Mouse (Mus musculus) left cerebral cortex, postnatal 25 days (tissue): Measurements from ENCODE around the gene Gpc3. TPM values are rescaled to one million over a fixed set of nuclear protein-coding genes. Genes with fewer than 3 reads are reported as not detected.
"Not testable (repeated sequence)": the region's sequence is repeated elsewhere in the genome, so short reads cannot be mapped to it uniquely, and the experiment has no call there.

Experiments used
- DNase-seq, 2 experiments: peaks; one replicate each; pipeline ENCODE4 v3.0.0; 2022; ENCODE audit warnings: low spot score in 2 of 2, mixed read lengths in 1 of 2
- intact Hi-C: fragments of 180-260 bp; cut with DNase I; formaldehyde crosslinking; loops from one replicate; pipeline ENCODE4 v1.15.1; 2025
- total RNA-seq, 2 experiments: library from RNA; stranded (reverse); gene quantifications; 2 replicates each; pipeline ENCODE4 v1.2.3; 2021

Gpc3 gene
- total RNA-seq, 2 experiments from 2014 or later = 6.0 to 6.9 TPM

- intact Hi-C loops = no loop called here
- no peak for DNase-seq
Measured at GRCm38 (mm10) chrX:52320653-52321052, 293.1 kb downstream of the Gpc3 start.

- intact Hi-C loops = no loop called here
- peak; percentile 9 to 28 for DNase-seq
Measured at GRCm38 (mm10) chrX:52310976-52311375, 302.8 kb downstream of the Gpc3 start.

- intact Hi-C loops = no loop called here
- peak in 1 of 2 experiments; percentile 24 for DNase-seq
Measured at GRCm38 (mm10) chrX:52305226-52305625, 308.5 kb downstream of the Gpc3 start.

- no peak for DNase-seq
- intact Hi-C loops = no loop called here
Measured at GRCm38 (mm10) chrX:52288792-52289191, 325.0 kb downstream of the Gpc3 start.

- intact Hi-C loops = no loop called here
- no peak for DNase-seq
Measured at GRCm38 (mm10) chrX:52287944-52288343, 325.8 kb downstream of the Gpc3 start.

GRCm38 (mm10) chrX:52282070-52282469, 331.7 kb downstream of the Gpc3 start:
- intact Hi-C loops = no loop called here

GRCm38 (mm10) chrX:52281103-52281900, 332.4 kb downstream of the Gpc3 start:
- DNase-seq = no peak
- intact Hi-C loops = no loop called here

More at GRCm38 (mm10) chrX:52282070-52282469, 331.7 kb downstream of the Gpc3 start:
- DNase-seq = no peak

- no peak for DNase-seq
- intact Hi-C loops = no loop called here
Measured at GRCm38 (mm10) chrX:52278687-52279359, 334.9 kb downstream of the Gpc3 start.

- intact Hi-C loops = no loop called here
- no peak for DNase-seq
Measured at GRCm38 (mm10) chrX:52277599-52277998, 336.2 kb downstream of the Gpc3 start.

GRCm38 (mm10) chrX:52273016-52273415, 340.7 kb downstream of the Gpc3 start:
- intact Hi-C loops = no loop called here
- DNase-seq = no peak

- no peak for DNase-seq
- intact Hi-C loops = no loop called here
Measured at GRCm38 (mm10) chrX:52261991-52262390, 351.8 kb downstream of the Gpc3 start.

GRCm38 (mm10) chrX:52261546-52261945, 352.2 kb downstream of the Gpc3 start:
- intact Hi-C loops = no loop called here
- DNase-seq = no peak

- DNase-seq, intact Hi-C loops: not testable (repeated sequence)
Measured at GRCm38 (mm10) chrX:52259771-52260170, 354.0 kb downstream of the Gpc3 start.

GRCm38 (mm10) chrX:52254526-52254925, 359.2 kb downstream of the Gpc3 start:
- DNase-seq = no peak
- intact Hi-C loops = no loop called here

GRCm38 (mm10) chrX:52245694-52246297, 368.0 kb downstream of the Gpc3 start:
- intact Hi-C loops = no loop called here
- no peak for DNase-seq

- no peak for DNase-seq
- intact Hi-C loops = no loop called here
Measured at GRCm38 (mm10) chrX:52237470-52237869, 376.3 kb downstream of the Gpc3 start.

GRCm38 (mm10) chrX:52231984-52232383, 381.8 kb downstream of the Gpc3 start:
- DNase-seq = no peak
- intact Hi-C loops = no loop called here

- intact Hi-C loops = no loop called here
- DNase-seq = no peak
Measured at GRCm38 (mm10) chrX:52230711-52231110, 383.0 kb downstream of the Gpc3 start.
